Mouse (Mus musculus): ENCODE measurements at regions not wholly inside any gene's neighbourhood (a gene's known extent, or its start where the extent isn't known, plus 50 kb on each side); places are given as distances from the start of the nearest gene placed in this dataset.

DNA sequence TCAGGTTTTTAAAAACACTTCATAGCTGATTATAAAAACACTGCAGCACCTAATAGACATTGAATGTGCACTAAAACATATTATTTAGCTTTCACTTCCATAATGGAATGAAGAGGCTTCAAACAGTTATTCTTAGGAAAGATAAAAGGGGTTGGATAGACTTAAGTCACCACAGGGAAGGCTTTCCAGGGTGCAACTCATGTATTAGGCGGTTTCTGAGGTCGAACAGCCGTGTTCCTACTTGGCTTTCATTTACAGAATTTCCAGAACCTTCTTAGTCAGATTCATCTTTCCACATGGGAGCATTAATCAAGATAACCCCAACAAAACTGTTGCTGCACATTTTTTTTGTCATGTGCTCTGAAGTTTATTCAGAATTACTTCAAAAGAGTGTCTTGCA is 279.8 kb upstream of the Tle1 start:
- no peak for DNase-seq (ENCODE audit: low spot score)

DNA sequence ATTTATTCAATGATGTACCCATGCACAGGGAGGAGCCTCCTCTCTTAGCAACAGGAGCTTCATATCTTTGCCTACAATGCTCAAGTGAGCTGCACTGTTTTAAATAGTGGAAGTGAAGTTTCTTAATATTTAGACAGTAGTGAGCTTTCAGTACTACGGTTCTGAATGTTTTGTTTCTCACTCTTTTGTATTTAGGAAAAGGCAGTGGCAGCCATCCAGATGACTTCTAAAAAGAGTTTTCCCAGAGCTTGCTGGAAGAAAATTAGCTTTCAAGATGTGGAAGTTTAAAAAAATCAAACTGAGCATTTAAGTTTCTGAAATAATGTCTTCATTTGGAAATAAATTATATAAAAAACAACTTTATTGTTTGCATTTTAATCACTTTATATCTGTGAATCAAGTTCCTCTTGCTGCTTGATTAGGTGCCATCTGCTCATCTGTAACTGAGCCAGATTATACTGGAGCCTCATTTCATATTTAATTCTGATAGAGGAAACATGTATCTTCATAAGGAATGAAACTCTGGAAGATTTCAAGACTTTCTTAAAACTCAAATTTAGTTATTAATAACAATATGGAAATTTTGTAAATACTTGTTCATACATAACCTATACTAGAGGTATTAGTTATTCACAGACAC is 268.6 kb upstream of the Tle1 start:
- no peak for DNase-seq (ENCODE audit: low spot score)

DNA sequence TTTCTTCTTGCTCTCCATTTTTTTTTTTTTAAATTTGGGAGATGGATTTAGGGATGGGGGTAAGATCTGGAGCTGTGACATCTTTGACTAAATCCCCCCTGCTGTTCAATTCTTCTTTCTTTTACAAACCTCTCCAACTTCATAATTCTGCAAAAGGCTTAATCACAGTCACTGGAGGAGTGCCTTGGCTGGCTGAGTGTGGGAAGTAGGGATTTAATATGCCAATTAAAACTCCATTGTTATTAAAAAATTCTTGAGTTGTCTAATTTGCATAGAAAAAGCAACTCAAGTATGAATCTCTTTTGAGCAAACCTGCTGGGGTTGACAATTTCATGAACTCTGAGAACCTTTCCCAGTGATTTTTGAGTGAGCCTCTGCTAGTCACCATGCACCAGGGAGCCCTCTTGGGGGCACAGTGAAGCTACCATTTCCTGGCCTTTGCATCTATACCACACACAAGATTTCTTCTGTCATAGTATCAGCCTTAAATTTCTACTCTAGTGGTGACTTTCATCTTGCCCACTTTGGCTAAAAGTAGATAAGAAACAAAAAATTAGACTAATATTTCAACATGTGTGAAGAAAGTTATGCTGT is 243.6 kb upstream of the Tle1 start:
- no peak for DNase-seq (ENCODE audit: low spot score)

DNA sequence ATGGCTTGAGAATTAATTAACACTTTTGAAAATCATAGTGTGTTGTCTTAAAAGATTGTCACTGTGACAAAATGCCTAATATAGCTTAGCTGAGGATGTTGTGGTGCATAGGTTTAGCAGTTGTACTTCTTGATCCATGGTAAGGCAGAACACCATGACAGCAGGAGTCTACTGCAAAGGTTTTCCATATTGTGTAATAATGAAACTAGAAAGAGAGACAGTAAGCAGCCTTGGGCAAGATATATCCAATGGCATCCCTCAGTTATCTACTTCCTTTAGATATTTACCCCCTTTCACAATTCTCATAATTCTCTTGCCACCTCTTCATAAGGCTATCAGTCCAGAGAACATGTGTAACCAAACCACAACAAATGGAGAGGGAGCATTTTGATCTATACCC is 236.6 kb upstream of the Tle1 start:
- DNase-seq (ENCODE audit: low spot score): no peak

DNA sequence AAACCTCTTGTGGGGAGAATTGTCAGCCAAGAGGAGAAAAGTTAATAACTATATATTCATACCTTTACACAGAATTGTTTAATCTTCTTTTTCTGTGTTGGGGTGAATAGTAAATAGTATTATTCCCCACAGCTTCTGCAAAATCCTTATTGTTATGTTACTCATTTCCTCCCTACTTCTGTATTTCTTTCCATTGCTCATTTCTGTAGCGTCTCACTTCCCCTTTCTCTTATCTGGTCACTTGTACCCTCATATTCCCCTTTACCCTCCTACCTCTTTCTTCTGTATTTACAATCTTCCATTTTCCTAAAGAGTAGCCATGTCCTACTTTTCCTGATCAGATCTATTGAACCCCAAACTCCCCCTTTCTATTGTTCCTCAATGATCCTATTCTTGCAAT is 224.6 kb upstream of the Tle1 start:
- DNase-seq (ENCODE audit: low spot score): no peak

- DNase-seq (ENCODE audit: low spot score): no peak
Measured at GRCm38 (mm10) chr4:72412100-72412788, 211.5 kb upstream of the Tle1 start.

DNA sequence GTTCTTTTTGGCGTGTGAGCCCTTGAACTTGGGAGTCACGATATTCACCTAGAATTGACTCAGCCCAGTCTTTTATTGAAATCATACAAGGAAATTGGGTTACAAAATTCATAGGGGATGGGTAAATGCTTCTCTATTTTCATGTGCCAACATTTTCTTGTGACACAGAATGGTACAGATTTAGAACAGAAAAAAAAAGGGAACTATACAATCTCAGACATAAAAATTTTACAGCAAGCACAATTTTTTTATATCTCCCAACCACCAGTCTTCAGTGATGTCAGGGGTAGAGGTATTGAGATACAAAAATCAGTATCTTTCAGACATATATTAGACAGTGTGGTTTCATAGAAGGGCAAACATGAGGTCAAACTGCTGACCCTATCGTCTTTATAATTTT is 210.6 kb upstream of the Tle1 start:
- DNase-seq (ENCODE audit: low spot score): no peak

DNA sequence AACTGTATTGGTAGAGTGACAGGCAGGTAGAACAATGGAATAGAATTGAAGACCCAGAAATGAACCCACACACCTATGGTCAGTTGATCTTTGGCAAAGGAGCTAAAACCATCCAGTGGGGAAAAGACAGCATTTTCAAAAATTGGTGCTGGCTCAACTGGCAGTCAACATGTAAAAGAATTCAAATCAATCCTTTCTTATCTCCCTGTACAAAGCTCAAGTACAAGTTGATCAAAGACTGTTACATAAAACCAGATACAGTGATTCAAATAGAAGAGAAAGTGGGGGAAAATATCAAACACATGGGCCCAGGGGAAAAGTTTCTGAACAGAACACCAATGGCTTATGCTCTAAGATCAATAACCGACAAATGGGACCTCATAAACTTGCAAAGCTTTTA is 200.0 kb upstream of the Tle1 start:
- no peak for DNase-seq (ENCODE audit: low spot score)

DNA sequence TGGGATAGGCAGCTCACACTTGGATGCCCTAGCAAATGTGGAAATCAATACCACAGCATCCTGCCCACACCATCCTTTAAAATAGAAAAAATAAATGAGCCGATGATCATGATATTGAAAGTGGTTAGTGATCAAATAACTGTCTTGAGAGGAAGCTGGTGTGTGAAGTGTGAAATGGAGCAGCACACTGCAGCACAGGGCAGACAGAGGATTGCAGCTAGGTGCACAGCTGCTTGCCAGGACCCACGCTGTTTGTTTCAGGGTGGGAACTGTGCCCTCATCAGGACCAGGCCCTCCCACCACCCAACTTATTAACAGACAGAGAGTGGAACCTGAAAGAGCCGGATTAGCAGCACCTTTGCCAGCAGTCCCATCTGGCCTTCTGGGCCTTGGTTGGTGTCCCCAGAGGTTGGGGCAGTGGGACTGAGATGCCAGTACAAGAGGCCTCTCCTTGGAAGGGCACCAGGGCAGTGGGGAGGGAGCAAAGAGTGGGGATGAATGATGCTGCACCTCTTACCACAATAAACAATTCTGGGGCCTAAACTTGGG is 191.2 kb upstream of the Tle1 start:
- DNase-seq (ENCODE audit: low spot score): no peak

DNA sequence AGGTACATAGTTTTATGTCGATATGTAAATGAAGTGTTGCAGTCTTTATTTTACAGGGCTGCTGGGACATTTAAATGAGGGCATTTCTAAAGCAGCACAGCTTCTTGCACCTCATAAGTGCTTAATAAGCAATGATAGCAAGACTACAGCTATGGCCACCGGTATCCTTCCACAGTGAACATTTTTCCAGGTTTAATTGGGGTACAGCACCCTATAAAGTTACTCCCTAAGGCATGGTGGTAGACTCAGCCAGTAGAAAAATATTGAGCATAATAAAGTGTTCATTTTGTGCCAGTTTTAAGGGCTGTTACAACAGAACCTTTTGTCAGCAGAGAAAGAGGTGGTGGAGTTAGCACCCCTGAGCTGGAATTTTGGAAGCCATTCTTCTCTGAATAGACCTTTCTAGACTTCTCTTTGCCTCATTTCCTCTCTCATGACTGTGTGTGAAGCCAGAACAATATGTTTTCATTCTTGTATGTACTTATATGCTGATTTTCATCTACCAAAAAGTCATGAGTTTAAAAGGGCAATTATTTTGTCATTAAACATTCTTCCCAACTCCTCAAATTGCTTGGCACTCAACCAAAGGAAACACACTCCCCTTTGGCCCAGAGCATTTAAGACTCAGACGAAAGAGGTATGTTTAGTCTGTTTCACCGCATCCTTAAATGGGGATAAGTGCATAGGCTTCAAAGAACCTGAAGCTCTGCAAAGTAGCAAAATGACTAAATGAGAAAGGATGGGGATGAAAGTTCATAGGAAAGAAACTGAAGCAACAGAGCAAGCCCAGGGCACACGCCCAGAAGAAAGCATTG is 189.3 kb upstream of the Tle1 start:
- DNase-seq (ENCODE audit: low spot score): no peak

DNA sequence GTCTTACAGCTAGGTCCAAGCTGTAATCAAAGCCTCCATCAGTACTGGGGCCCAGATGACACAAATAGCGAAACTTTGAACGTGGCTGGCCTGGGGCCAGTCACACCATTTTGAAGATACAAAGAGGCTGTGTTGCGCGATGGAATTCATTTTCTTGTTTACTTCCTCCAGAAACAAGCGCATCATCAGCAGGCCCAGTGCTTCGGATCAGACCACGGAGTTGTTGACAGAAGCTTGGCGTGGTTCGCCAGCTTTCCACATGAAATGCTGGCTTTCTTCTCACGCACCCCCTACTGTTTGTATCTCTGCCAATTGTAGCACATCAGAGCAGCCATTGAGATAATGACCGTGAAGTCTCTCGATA is 184.2 kb upstream of the Tle1 start:
- peak; percentile 42 for DNase-seq (ENCODE audit: low spot score)

GRCm38 (mm10) chr4:72384259-72384900 is 183.7 kb upstream of the Tle1 start:
- DNase-seq (ENCODE audit: low spot score): no peak

GRCm38 (mm10) chr4:72383729-72384128 is 183.0 kb upstream of the Tle1 start:
- DNase-seq (ENCODE audit: low spot score): no peak

DNA sequence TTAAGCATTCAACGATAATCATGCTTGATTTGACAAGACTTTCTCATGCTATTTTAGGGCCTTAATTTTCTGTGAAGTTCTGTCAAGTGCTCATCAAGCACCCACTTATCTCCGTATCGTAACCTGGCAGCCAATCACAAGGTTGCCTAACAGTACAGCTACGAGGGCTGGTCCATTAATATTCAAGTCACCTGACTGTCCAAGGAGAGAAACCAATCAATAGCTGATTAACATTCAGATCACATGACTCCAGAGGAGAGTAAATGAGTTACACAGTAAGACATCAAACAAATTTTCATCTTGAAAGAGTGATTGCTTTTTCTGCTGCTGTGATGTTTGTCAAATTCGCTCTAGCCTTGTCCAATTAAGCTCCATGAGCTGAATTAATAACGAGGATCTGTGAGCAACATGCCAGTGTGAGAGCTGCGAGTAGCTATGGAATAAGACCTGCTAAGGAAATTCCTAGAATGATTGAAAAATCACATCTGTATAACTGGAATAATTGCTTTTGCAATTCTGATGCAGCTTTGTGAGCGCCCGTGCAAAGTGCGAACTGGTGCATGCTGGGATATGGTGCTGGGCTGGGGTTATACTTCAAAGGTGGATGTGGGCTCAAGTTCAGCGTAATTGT is 181.9 kb upstream of the Tle1 start:
- no peak for DNase-seq (ENCODE audit: low spot score)

DNA sequence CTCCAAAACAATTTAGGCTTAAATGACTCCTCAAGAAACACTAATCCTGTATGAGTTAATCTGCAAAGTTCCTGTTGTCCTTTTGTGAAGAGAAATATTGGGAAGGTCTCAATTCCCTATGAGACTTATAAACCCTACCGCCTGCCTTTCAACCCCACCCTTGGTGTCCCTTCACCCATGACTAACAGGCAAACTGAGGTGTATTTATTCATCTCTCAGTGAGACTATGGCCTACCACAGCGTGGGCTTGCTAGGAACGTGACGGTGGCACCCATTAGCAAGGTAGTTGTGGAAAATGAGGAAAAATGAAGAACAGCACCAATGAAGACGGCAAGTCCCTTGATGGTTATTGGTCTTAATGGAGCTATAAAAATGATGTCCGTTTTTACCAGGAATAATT is 181.0 kb upstream of the Tle1 start:
- DNase-seq (ENCODE audit: low spot score): no peak

- no peak for DNase-seq (ENCODE audit: low spot score)
Measured at GRCm38 (mm10) chr4:72381116-72381515, 180.4 kb upstream of the Tle1 start.

- DNase-seq (ENCODE audit: low spot score): peak; percentile 10
Measured at GRCm38 (mm10) chr4:72379515-72379914, 178.8 kb upstream of the Tle1 start.

- peak; percentile 5 for DNase-seq (ENCODE audit: low spot score)
Measured at GRCm38 (mm10) chr4:72379011-72379410, 178.3 kb upstream of the Tle1 start.

DNA sequence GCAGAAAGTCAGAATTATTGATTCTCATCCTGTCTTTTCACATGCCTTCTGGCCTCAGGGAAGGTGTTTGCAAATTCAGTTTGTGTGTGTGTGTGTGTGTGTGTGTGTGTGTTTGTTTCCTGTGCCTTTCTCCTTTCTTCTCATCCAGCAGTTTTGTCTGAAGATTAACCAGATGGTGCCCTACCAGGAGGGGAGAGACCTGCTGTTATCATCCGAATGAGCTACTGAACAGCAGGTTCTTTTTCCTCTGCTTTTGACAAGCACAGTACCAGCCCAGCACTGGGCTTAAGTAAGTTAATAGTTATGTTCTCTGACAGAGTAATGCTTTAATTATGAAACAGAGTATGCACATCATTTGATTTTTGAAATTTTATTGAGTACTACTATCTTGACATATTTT is 176.8 kb upstream of the Tle1 start:
- DNase-seq (ENCODE audit: low spot score): no peak

DNA sequence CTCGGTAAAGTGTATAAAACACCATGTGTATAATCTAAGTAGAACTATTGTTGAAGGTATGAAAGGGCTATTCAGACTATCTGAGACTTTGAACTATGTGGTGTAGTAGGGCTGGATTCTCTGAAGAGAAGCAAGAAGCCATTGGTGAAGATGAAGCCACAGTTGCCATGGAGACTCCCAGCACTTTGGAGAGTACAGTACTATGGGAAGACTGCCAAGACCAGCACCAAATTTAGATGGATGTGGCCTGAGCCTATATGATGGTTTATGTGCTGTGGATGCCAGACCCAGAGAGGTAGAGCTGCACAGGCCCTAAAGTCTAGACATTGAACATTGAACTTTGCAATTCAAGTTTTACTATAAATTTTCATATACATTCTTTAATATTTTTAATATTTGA is 151.3 kb upstream of the Tle1 start:
- no peak for DNase-seq (ENCODE audit: low spot score)

DNA sequence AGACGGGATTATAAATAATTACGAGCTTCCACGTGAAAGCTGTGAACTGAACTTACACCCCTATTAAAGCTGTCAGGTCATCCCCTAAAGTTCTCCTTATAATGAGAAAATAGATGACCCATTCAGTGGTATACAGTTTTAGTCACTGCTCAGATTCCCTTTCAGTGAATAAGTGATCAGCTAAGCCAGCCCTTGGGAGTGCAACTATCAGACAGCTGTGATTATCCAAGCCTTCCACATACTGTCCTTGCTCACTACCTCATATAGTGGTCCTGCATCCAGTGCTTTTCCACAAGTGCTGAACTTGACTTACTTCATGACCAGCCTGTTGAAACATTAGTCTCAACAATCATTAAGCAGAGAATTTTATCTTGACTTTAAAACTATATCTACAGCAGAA is 131.2 kb upstream of the Tle1 start:
- no peak for DNase-seq (ENCODE audit: low spot score)

- DNase-seq (ENCODE audit: low spot score): no peak
Measured at GRCm38 (mm10) chr4:72329026-72329390, 128.3 kb upstream of the Tle1 start.

All from urinary bladder, postnatal 14 days (tissue).